Mouse (Mus musculus): ENCODE data around the gene Baiap2l1. TPM values are rescaled to one million over a fixed set of nuclear protein-coding genes. Genes with fewer than 3 reads are reported as not detected.

Gene Baiap2l1
- total and polyA plus RNA-seq, 2 experiments from 2014 or later = 6.0 to 11.1 TPM

DNA sequence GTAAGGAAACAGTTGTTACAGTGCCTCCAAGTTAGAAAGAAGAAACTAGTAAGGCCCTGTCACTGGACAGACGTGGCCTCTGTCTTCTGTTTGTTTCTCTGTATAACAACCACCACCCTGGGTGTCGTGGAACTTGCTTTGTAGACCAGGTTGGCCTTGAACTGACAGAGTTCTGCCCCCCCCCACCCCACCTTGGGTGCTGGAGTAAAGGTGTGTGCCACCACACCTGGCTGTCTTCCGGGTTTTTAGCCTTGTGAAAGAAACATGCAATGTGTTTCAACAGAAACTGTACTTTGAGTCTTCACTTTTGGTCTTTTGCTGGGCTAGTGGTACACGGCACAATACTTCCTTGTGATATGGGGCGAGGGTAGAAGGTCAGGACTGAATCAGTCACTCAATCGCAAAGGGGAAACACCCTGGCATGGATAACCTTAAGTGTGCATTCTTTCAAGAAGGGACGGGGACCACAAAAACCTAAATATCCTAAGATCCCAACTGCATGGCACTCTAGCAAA lies 61.8 kb downstream of the Baiap2l1 start:
- WGBS = 83% methylated on average over 7 of the region's 7 CpGs
- TF ChIP-seq EP300 (IDR thresholded peaks at IDR 0.05; ENCODE audit: low read depth) (no peak), CTCF (IDR thresholded peaks at IDR 0.05; ENCODE audit: low read depth) (no peak)
- DNase-seq (ENCODE audit: low spot score) (no peak), ATAC-seq (ENCODE audit: insufficient read depth, low read depth) (no peak)
- no peak overlapping the region for H3K9ac ChIP-seq (replicated peaks; ENCODE audit: low read depth, low read length)
- no peak overlapping the region for H3K27ac ChIP-seq (ENCODE audit: low read depth)
- H3K4me2 ChIP-seq (ENCODE audit: low read depth, low read length) = no peak overlapping the region
- H3K27me3 ChIP-seq (ENCODE audit: control insufficient read depth, insufficient read depth, low read length) = no peaks in the 10 kb centered on the region
- H3K36me3 ChIP-seq (replicated peaks; ENCODE audit: control insufficient read depth, insufficient read depth, low read length) = no peaks in the 10 kb centered on the region
- peaks cover 10% of the 10 kb centered on the region; the same call in 1 of the 2 replicates for H3K4me1 ChIP-seq (ENCODE audit: control insufficient read depth, insufficient read depth)
- no peak overlapping the region for H3K4me3 ChIP-seq (ENCODE audit: low read depth, low read length)
- H3K9me3 ChIP-seq (replicated peaks; ENCODE audit: control insufficient read depth, low read length) = no peaks in the 10 kb centered on the region

DNA sequence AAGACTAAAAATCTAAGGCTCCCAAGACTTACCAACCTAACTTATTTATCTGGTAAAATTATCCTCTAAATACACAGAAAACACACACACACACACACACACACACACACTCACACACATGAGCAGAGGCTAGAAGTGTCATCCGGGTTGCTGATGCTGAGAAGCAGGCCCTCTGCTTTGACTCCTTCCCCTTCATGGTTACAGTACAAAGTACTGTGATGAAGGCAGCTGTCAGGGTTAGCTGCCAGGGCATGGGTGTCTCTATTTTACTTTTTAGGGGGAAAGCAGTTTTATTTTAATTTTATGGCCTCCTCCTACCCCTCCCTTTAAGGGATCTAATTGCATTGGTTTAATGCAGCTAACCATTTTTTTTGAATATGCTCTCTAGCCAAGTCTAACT lies 62.6 kb downstream of the Baiap2l1 start:
- ATAC-seq (ENCODE audit: insufficient read depth, low read depth) (no peak), DNase-seq (ENCODE audit: low spot score) (peak; percentile 4)
- no peak overlapping the region for H3K4me2 ChIP-seq (ENCODE audit: low read depth, low read length)
- TF ChIP-seq CTCF (IDR thresholded peaks at IDR 0.05; ENCODE audit: low read depth) (no peak), EP300 (IDR thresholded peaks at IDR 0.05; ENCODE audit: low read depth) (no peak)
- no peak overlapping the region for H3K9ac ChIP-seq (replicated peaks; ENCODE audit: low read depth, low read length)
- no peak overlapping the region for H3K27ac ChIP-seq (ENCODE audit: low read depth)
- H3K36me3 ChIP-seq (replicated peaks; ENCODE audit: control insufficient read depth, insufficient read depth, low read length) = no peaks in the 10 kb centered on the region
- peaks cover 15% of the 10 kb centered on the region; the same call in 1 of the 2 replicates for H3K4me1 ChIP-seq (ENCODE audit: control insufficient read depth, insufficient read depth)
- 83% methylated on average over 1 of the region's 1 CpGs for WGBS
- H3K4me3 ChIP-seq (ENCODE audit: low read depth, low read length) = no peak overlapping the region
- H3K9me3 ChIP-seq (replicated peaks; ENCODE audit: control insufficient read depth, low read length) = no peaks in the 10 kb centered on the region
- H3K27me3 ChIP-seq (ENCODE audit: control insufficient read depth, insufficient read depth, low read length) = no peaks in the 10 kb centered on the region

DNA sequence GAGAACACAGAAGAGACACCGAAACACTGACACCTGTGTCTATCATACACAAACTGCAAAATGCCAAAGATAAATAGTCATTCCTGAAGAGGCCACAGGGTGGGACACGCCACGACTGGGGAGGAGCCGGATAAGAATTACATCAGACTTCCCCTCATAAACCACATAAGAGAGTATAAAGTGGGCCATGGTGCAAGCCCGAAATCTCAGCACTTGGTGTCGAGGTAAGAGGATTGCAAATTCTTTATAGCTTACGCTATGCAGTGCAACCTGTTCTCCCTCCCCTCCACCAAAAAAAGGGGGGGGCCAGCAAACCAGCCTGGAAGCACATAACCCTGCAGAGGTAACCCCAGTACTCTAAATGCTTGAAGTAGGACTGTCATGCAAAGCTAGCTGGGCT lies 63.0 kb downstream of the Baiap2l1 start:
- WGBS = 52% methylated on average over 7 of the region's 7 CpGs
- no peaks in the 10 kb centered on the region for H3K27me3 ChIP-seq (ENCODE audit: control insufficient read depth, insufficient read depth, low read length)
- H3K9me3 ChIP-seq (replicated peaks; ENCODE audit: control insufficient read depth, low read length) = no peaks in the 10 kb centered on the region
- TF ChIP-seq CTCF (IDR thresholded peaks at IDR 0.05; ENCODE audit: low read depth) (no peak), EP300 (IDR thresholded peaks at IDR 0.05; ENCODE audit: low read depth) (no peak)
- peak; percentile 19; the same call in 1 of the 2 replicates for ATAC-seq (ENCODE audit: insufficient read depth, low read depth)
- DNase-seq (ENCODE audit: low spot score) = no peak
- peaks cover 18% of the 10 kb centered on the region; the same call in 1 of the 2 replicates for H3K4me1 ChIP-seq (ENCODE audit: control insufficient read depth, insufficient read depth)
- no peak overlapping the region for H3K4me2 ChIP-seq (ENCODE audit: low read depth, low read length)
- no peak overlapping the region for H3K27ac ChIP-seq (ENCODE audit: low read depth)
- no peaks in the 10 kb centered on the region for H3K36me3 ChIP-seq (replicated peaks; ENCODE audit: control insufficient read depth, insufficient read depth, low read length)
- no peak overlapping the region for H3K4me3 ChIP-seq (ENCODE audit: low read depth, low read length)
- no peak overlapping the region for H3K9ac ChIP-seq (replicated peaks; ENCODE audit: low read depth, low read length)

DNA sequence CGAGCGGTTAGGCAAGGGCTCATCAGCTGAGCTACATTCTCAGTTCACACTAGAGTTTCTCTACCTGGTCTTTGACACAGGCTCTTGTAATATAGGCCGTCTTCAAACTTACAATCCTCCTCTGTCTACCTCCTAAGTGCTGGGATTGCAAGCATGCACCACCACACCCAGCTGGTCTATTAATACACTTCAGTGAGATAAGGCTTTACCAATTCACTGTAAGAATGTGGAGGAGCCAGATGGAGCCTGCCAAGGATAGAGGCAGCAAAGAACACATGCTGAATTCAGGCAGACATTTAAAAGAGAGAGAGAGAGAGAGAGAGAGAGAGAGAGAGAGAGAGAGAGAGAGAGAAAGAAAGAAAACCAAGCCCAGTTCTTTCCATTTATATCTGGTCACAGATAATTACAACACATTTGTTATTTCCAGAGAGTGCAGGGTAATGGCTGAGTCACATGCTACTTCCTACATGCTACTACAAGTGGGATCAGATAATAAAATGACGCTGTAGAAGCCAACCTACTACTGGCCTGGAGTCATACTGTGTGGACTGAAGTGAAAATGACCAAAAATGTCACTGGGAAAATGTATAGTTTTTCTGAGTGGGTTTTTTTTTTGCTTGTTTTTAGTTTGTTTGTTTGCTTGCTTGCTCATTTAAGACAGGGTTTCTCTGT lies 68.0 kb downstream of the Baiap2l1 start:
- Histone ChIP-seq H3K4me3 (ENCODE audit: low read depth, low read length) (no peak overlapping the region), H3K27ac (ENCODE audit: low read depth) (peak overlapping the region; percentile 85), H3K9me3 (replicated peaks; ENCODE audit: control insufficient read depth, low read length) (no peaks in the 10 kb centered on the region), H3K4me1 (ENCODE audit: control insufficient read depth, insufficient read depth) (peaks cover 21% of the 10 kb centered on the region), H3K9ac (replicated peaks; ENCODE audit: low read depth, low read length) (peak overlapping the region; percentile 29; the same call in 1 of the 2 replicates), H3K4me2 (ENCODE audit: low read depth, low read length) (peak overlapping the region; percentile 24; the same call in 1 of the 2 replicates), H3K27me3 (ENCODE audit: control insufficient read depth, insufficient read depth, low read length) (no peaks in the 10 kb centered on the region), H3K36me3 (replicated peaks; ENCODE audit: control insufficient read depth, insufficient read depth, low read length) (no peaks in the 10 kb centered on the region)
- 34% methylated on average over 4 of the region's 4 CpGs for WGBS
- TF ChIP-seq CTCF (IDR thresholded peaks at IDR 0.05; ENCODE audit: low read depth) = no peak
- peak; percentile 68; the same call in 1 of the 2 replicates for TF ChIP-seq EP300 (IDR thresholded peaks at IDR 0.05; ENCODE audit: low read depth)
- ATAC-seq (ENCODE audit: insufficient read depth, low read depth) (peak; percentile 95), DNase-seq (ENCODE audit: low spot score) (peak; percentile 83)

DNA sequence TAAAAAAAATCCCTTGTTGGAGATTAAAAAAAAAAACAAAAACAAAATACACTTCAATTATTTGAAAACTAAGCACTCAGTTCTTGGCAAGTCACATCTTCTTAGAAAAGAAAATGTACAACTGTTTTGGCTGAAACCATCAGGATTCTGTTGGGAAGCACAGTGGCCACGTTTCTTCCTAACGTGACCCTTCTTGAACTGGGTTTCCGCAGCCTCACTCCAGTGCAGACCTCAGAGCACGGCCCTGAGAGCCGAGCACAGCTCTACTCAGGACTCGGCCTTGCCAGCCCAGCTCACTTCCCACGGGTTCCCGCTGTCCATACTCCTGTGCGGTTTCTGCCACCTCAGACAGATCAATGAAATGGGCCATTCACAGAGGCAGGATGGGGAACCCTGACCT lies 69.5 kb downstream of the Baiap2l1 start:
- Histone ChIP-seq H3K27me3 (ENCODE audit: control insufficient read depth, insufficient read depth, low read length) (no peaks in the 10 kb centered on the region), H3K4me1 (ENCODE audit: control insufficient read depth, insufficient read depth) (peaks cover 20% of the 10 kb centered on the region), H3K4me2 (ENCODE audit: low read depth, low read length) (no peak overlapping the region), H3K36me3 (replicated peaks; ENCODE audit: control insufficient read depth, insufficient read depth, low read length) (no peaks in the 10 kb centered on the region), H3K4me3 (ENCODE audit: low read depth, low read length) (no peak overlapping the region), H3K27ac (ENCODE audit: low read depth) (no peak overlapping the region), H3K9me3 (replicated peaks; ENCODE audit: control insufficient read depth, low read length) (no peaks in the 10 kb centered on the region), H3K9ac (replicated peaks; ENCODE audit: low read depth, low read length) (no peak overlapping the region)
- WGBS = 83% methylated on average over 9 of the region's 9 CpGs
- no peak for ATAC-seq (ENCODE audit: insufficient read depth, low read depth)
- no peak for DNase-seq (ENCODE audit: low spot score)
- TF ChIP-seq EP300 (IDR thresholded peaks at IDR 0.05; ENCODE audit: low read depth) = no peak
- no peak for TF ChIP-seq CTCF (IDR thresholded peaks at IDR 0.05; ENCODE audit: low read depth)

Data from heart, postnatal 0 days (tissue).